Mouse (Mus musculus): ENCODE results near the gene Fmod.

DNA sequence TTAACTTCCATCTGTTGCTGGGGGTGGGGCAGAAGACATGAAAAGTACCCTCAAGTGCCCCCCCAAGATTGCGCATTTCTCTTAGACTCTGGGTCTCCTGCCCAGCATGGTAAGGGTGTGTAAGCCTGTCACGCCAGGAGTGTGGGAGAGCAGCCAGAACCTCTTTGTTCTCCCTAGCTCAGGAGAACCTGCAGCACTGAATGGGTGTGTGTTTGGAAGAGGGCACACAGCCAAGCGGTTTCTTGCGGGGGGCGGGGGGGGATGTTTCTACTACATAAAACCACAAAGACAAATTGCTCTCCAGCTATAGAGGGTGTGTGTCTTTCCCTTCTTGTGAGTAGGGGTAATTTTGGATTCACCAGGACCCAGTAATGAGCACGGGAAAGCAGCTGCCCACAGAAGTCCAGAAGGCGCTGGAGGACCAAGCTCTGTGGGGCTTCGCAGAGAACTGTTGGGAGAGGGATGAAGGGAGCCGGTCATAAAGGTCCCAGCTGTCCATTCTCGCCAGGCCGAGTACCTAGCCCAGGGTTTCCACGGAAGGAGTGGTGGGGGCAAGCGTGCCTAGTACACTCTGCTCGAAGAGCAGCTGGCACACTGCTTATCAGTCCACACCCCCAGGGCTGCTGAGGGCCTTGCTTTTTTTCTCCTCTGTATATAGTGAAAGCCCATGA is 59.3 kb downstream of the Fmod start:
- TF ChIP-seq CTCF (IDR thresholded peaks at IDR 0.05; ENCODE audit: extremely low read depth, insufficient read depth, low read length) (no peak), POLR2A (IDR thresholded peaks at IDR 0.05; ENCODE audit: extremely low read depth, insufficient read depth, low read length) (no peak)

All from cortical plate, adult 2 months (tissue).